Mouse (Mus musculus): ENCODE data around the gene Foxo1.

Gene Foxo1

DNA sequence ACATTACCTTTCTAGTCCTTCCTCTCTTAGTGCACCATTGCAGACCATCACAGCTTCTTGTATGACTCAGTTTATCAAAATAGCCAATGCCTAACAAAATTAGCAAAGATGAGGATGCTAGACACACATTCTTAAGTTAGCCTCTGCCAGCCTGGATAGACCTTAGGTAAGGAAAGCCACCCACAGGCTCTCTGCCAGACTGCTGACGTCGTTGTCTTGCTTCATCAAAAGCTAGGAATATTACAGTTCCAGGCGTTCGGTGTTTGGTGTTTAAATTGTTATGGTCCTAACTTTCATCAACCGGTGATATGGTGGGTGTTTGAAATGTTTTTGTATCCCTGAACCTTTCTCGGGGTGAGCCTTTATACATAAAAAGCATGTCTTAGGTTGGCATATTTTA, 96.4 kb downstream of the Foxo1 start:
- no peak for DNase-seq (ENCODE audit: low spot score in 2 of 2)

DNA sequence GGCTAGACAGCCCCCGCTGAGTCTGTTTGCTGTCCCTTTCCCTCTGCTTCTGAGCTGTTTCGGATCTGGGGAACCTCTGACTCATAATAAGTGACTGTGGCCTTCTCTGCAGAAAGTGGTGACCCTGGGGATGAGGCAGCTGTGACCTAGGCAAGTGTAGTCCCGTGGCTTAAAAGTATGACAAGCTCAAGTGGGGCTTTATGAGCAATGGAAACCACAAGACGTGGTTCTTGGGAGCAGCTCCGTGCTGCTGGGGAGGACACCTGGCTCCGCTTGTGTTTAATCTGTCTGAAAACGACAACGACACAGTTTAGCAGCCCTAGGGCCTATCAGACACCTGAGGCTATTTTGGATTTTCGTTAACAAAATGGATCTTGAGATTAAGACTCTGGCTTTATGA, 101.1 kb downstream of the Foxo1 start:
- no peak for DNase-seq (ENCODE audit: low spot score in 2 of 2)

DNA sequence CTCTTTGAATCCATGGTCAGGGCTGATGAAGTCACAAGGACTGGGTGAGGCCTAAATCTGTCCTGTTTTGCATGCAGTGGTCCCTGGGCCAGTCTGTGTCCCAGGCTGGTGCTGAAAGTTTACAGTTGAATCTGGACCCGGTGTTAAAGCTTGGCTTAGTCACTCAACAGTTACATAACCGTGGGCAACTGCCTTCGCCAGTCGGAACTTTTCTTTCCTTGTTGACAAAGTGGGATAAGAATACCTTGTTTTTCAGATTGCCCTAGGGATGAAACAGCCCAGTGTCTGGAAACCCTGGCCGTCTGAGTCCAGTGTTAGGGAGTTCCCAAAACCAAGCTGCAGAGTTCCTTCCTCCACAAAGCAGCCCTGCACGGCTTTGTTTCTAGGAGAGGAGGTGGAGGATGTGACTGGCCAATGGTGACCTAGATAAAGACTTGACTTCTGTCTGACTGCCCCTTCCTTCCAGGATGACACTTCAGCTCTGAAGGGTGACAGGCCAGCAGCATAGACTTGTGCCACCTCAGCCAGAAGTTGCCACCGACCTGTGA, 101.8 kb downstream of the Foxo1 start:
- no peak for DNase-seq (ENCODE audit: low spot score in 2 of 2)

DNA sequence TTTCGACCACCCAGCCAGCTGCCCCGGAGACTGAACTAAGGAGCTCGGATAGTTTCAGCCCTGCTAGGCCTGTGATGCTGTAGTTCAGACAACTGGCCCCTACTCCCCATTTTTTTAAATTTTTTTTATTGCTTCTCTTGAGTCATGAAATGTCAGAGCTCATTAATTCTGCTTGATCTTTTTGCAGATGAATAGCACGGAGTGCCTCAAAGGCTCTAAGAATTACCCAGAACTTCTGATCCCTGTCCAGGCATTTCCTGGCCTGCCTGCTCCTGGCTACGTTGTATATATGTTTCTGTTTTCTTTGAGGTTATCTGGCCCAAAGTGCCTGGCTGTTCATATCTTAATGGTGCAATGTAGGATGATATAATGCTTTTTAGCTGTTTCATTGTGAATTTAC, 108.8 kb downstream of the Foxo1 start:
- no peak for DNase-seq (ENCODE audit: low spot score in 2 of 2)

DNA sequence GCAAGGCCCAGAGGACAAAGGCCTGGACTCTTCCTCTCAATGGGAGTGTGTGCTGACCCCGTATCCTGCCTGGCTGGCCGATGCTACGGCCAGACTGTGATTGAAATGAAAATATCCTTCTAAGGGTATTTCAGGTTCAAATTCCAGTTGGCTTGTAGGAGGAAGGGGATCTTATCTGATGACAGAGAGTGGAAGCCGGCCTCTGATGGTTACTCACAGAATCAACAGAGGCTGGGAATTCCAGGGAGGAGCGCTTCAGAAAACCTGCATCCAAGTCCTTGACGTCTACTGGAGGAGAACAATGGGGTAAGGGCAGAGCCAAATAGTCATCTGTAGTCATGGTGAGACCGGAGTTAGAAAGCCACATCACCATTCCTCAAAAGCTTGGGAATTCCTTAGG, 115.2 kb downstream of the Foxo1 start:
- no peak for DNase-seq (ENCODE audit: low spot score in 2 of 2)

DNA sequence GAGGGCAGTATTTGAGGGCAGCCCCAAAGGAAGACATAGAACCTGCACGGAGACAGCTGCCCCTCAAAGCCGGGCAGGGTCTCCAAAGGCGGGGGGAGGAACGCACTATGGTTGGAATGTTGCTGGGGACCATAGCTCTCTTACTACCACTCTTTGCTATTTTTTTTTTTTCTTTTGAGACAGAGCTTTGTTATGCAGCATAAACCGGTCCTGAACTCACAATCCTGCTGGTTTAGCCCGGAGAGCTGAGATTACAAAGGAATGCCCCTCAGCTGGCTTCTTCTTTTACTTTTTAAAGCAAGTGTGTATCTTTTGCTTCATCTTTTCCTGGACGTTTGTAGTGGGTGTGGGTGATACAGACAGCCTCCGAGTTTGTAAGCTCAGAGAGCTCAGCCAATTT, 118.2 kb downstream of the Foxo1 start:
- DNase-seq (ENCODE audit: low spot score in 2 of 2) = no peak

DNA sequence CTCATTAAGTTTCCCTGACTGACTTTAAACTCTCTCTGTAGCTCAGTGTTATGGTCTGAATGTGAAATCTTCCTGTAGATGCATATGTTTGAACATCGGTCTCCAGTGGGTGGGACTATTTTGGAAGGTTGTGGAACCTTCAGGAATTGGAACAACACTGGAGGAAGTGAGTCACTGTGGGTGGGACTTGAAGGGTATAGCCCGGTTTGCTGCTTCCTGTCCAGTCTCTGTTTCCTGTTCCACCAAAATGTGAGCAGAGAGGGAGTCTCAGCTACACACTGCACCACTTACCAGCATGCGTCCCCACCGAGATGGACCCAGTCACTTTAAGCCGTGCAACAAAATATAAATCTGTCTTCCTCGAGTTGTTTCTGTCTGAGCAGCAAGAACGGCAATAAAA, 122.2 kb downstream of the Foxo1 start:
- DNase-seq (ENCODE audit: low spot score in 2 of 2) = no peak

DNA sequence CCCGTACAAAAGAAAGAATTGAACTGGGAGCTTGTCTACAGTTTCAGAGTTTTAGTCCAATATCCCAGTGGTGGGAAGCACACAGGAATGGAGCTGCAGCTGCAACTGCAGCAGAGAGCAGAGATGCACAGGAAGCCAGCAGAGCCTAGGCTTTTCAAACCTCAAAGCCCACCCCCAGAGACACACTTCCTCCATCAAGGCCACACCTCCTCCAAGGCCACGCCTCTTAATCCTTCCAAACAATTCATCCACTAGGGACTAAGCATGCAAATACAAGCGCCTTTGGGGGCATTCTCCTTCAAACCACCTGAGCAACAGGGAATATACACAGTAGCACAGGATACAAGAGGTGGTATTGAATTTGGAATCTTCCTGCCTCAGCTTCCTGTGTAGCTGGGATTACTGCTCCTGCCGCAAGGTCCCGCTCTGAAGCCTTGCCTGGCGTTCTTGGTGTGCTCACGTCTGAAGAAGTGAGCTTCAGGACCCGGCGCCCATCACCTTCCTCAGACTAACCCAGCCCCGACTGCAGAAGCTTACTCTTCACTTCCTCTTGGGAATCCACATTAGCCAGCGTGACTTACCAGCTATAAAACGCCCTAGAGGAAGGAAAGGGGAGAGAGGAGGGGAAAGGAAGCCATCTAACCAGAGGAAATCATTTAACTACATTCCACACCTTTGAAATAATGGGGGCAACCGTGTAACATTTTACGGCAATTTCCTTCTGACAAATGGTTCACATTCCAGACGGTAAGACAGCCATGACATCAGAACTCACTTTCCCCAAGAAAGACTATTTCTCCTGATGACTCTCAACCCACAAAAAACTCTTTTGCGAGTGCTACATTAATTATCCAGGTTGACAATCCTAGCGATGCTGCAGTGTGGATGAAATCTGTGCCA, 122.9 kb downstream of the Foxo1 start:
- DNase-seq (ENCODE audit: low spot score in 2 of 2) = no peak

DNA sequence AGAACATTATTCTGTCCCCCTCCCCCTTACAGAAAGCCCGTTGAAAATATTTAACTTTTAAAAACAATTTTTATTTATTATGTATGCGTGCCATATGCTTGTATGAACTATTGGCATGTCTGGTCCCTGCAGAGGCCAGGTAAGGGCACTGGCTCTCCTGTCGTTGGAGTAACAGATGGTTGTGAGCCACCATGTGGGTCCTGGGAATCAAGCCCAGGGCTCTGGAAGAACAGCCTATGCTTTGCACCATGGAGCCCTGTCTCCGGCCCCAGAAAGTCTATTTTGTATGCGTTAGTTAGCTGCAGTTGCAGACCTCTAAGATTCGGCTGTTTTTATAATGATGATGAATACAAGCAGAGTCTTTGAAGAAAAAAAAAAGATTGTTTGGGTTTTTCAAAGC, 123.8 kb downstream of the Foxo1 start:
- DNase-seq (ENCODE audit: low spot score in 2 of 2) = no peak

DNA sequence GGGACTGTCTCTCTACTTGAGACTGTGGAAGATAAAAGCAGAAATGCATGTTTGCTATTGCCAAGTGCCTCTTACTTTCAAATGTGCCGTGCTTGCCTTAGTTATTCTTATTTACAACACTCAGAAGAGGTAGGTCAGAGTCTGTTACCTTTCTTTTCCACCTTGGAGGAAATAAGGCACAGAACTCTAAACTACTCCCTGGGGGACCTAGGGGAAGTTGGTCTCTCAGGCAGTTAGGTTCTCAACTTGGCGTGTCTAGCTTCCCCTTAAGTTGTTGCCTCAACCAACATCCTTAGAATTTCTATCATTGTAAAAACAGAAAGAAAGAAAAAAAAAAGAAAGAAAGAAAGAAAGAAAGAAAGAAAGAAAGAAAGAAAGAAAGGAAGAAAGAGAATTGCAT, 124.4 kb downstream of the Foxo1 start:
- no peak for DNase-seq (ENCODE audit: low spot score in 2 of 2)

DNA sequence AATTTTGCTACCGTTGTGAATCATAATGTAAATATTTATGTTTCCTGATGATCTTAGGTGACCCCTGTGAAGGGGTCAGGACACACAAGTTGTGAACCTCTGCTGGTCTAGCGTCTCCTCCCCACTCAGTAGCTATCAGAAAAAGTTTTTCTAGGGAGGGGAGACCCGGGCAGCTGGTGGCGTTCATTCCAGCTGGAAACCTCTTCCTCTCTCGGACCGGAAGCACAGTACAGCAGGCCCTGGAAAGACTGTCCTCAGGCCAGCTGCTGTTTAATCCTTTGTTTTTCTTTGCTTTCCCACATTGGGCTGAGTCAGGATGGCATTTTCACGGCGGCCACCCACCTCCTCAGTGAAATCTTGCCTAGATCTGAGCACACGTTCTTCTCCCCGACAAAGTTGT, 125.0 kb downstream of the Foxo1 start:
- DNase-seq (ENCODE audit: low spot score in 2 of 2) = no peak

DNA sequence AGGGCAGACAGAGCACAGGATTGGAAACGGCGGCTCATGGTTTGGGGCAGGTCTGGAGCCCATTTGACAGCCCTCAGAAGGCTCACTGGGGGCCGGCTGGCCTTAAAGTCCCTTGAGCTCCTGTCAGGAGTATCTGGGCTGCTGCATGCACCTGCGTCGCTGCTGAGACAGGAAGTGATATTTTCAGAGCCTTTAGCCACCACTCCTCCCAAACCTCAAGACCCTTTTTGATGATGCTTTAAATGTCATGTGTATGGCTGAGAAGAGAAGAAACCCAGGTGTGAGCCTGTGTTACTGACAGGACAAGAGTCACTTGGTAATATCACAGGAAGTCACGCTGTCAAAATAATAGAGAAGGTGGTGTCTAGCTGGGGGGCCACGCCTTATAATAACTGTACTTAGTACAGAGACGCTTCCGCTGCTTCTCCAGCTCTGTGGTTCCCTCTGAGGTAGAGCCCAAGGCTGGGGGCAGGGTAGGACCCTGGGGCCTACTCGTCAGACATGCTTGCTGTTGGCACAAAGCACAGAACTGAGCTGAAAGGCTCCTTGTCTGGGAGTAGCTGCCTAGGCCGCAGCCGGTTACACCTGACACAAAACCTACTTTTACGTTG, 128.1 kb downstream of the Foxo1 start:
- no peak for DNase-seq (ENCODE audit: low spot score in 2 of 2)

DNA sequence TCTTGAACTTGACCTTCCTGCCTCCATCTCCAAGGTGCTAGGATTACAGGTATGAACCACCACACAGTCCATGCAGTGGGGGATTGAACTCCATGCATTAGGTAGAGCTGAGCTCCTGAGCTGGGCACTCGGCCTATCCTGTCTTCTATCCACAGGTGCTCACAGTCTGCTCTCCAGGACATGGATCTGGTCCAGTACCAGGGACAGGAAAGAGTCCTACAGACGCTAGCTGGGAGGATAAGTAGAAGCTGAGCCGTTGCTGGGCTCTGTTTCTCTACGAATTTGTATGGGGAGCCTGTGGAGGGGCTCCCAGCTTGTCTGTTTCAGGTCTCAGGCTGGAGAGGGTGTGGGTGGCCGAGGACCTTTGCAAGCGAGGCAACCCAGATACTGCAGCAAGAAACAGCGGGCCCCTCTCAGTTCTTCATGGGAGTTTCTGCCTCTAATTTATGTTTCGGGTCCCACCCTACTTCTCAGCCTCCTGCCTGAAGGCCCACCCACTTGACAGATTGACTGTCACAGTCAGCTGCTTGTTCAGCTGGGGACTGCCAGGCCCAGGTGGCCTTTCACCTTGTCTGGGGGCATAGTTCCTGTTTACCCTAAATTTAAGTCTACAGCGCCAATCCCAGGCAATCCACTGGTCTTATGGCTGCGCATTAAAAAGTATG, 128.9 kb downstream of the Foxo1 start:
- DNase-seq (ENCODE audit: low spot score in 2 of 2) = no peak

DNA sequence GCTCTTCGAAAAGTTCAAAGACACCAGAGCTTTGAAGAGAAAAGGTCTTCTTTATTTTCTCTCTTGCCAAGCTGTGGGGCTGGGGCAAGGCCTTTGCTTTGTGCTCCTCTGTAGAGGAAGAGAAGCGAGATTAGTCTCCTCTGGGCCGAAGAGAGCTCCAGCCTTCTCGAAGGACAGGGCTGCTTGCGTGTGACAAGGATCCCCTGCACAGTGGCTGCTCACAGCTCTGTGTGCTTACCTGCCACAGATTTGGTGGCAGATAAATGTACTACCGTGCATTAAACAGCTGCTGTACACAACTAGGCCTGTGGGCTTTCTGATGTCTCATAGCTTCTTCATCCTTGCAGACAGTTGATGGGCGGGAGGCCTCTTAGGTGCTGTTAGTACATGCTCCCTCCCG, 129.8 kb downstream of the Foxo1 start:
- no peak for DNase-seq (ENCODE audit: low spot score in 2 of 2)

DNA sequence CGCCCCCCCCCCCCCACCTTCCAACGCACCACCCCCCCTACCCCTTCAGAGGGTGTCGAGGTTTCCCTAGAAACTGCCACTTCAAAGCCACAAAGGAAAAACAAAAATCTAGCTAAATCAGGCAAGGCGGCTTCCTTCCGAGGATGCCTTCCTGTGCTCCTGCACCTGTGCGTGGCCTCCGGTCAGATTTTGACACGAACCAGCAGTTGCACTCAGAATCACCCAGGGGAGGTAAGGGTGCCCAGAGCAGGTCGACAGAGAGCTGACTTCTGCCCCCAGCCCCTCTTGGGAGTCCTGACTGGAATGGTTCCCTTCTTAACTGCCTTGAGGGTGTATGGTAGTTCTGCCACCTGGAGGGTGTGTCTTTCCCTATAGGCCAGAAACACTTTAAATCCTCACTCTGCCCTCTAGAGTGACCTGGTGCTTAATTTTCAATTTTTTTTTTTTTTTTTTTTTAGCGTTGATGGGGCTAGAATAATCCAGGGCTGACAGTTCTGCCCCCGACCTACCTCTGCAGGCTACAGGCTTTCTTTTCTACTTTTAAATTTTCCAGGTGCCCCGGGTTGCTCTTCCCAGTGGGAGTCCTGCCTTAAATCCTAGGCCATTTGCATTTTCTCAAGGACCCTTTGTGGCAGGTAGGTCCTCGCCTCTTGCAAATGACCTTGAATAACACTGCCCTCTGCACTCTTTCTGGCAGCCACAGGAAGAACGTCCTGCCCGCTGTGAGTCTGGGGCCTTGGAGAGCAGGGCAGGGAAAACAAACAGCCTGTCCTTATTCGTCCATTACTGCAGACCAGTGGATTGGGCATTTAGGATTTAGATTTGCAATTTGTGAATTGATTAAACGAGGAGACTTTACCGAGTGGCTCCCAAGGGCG, 132.4 kb downstream of the Foxo1 start:
- no peak for DNase-seq (ENCODE audit: low spot score in 2 of 2)

DNA sequence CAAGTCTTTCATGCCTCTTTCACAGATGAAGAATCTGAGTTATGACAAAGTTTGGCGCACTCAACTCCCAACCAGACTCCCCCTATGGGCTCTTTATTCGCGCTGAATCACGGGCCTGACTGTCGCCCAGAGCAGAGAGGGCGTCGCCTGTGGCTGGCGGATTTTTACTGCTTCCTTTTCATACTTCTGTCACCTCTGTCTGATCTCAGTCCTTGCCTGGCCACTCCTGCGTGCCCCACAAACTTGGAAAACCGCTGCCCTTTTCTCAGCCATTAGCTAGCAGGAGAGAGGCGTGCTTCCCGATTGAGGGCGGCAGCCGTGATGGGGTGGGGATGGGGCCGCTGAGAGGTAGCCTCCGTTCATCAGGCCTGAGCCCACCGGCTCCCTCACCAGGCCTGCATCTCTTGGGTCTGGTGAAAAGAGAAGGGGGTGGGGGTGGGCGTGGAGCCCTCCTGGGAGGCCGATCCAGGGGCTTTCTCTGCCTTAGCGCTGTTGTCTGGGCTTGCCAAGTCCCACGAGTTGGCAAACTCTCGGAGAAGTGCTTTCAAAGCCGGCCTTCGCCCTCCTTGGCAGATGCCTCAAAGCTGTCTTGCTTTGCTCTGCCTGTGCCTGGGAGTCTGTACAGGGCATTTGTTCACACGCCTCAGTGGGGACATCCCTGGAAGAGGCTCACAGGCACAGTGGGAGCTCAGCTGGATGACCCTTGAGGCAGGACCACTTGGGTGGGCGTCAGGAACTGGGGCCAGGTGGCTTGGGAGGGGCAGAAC, 133.2 kb downstream of the Foxo1 start:
- DNase-seq (ENCODE audit: low spot score in 2 of 2) = no peak
